Mouse (Mus musculus) embryonic facial prominence, embryonic 11.5 days (tissue): Measurements from ENCODE around the gene Snx29. TPM values are rescaled to one million over a fixed set of nuclear protein-coding genes. Genes with fewer than 3 reads are reported as not detected.

Experiments
- ATAC-seq: fragments of 200-750 bp; cut with Nextera tagmentation; replicated peaks from 2 replicates; pipeline ENCODE4 v1.8.0; 2017; ENCODE audit warnings: low read depth; ENCODE audit not compliant: insufficient number of reproducible peaks, low FRiP score, low TSS enrichment
- DNase-seq: peaks from one replicate; pipeline ENCODE4 v3.0.0-alpha.2; 2015; ENCODE audit warnings: low spot score
- H3K27ac ChIP-seq: fragments of 300-500 bp; sonication (generic); replicated peaks from 2 replicates; pipeline ENCODE4 v1.5.1; 2014; ENCODE audit warnings: mild to moderate bottlenecking, low read depth, low read length, control low read depth
- H3K27me3 ChIP-seq: fragments of 300-500 bp; sonication (generic); 2 replicates; pipeline ENCODE4 v1.6.1; 2014; ENCODE audit warnings: mild to moderate bottlenecking, low read length, moderate library complexity, mixed read lengths; ENCODE audit not compliant: control insufficient read depth, insufficient read depth
- H3K36me3 ChIP-seq: fragments of 300-500 bp; sonication (generic); replicated peaks from 2 replicates; pipeline ENCODE4 v1.6.1; 2014; ENCODE audit warnings: low read depth, mild to moderate bottlenecking, low read length, moderate library complexity, mixed read lengths; ENCODE audit not compliant: control insufficient read depth, insufficient read depth
- H3K4me1 ChIP-seq: fragments of 300-500 bp; sonication (generic); 2 replicates; pipeline ENCODE4 v1.6.1; 2014; ENCODE audit warnings: low read length, mixed read lengths; ENCODE audit not compliant: control insufficient read depth, insufficient read depth
- H3K4me2 ChIP-seq: fragments of 300-500 bp; sonication (generic); 2 replicates; pipeline ENCODE4 v1.6.1; 2014; ENCODE audit warnings: low read depth, mild to moderate bottlenecking, control low read depth, low read length, moderate library complexity
- H3K4me3 ChIP-seq: fragments of 300-500 bp; sonication (generic); 2 replicates; pipeline ENCODE4 v1.5.1; 2014; ENCODE audit warnings: low read depth, low read length, control low read depth
- H3K9ac ChIP-seq: fragments of 300-500 bp; sonication (generic); replicated peaks from 2 replicates; pipeline ENCODE4 v1.6.1; 2014; ENCODE audit warnings: mild to moderate bottlenecking, control low read depth, low read length
- H3K9me3 ChIP-seq: fragments of 300-500 bp; sonication (generic); replicated peaks from 2 replicates; pipeline ENCODE4 v1.6.1; 2016; ENCODE audit warnings: mild to moderate bottlenecking, low read length, inconsistent platforms, mixed read lengths; ENCODE audit not compliant: control insufficient read depth
- WGBS: fragments of 180-500 bp; shearing (Covaris S2); extraction: QIAGEN DNeasy Blood & Tissue Kit; methylation state at CpG from one replicate; pipeline ENCODE4 v1.1.7; 2014; 5-methylcytosine and 5-hydroxymethylcytosine counted together
- polyA plus RNA-seq: library from polyadenylated mRNA; unstranded; fragments of >200 nt; fragmentation: Nextera tagmentation; extraction: Ambion mirVana; gene quantifications from 2 replicates; pipeline ENCODE4 v1.2.1, GENCODE M21; 2014

Snx29 gene
- polyA plus RNA-seq, 1 experiment from 2014 or later, result 7.0 TPM

DNA sequence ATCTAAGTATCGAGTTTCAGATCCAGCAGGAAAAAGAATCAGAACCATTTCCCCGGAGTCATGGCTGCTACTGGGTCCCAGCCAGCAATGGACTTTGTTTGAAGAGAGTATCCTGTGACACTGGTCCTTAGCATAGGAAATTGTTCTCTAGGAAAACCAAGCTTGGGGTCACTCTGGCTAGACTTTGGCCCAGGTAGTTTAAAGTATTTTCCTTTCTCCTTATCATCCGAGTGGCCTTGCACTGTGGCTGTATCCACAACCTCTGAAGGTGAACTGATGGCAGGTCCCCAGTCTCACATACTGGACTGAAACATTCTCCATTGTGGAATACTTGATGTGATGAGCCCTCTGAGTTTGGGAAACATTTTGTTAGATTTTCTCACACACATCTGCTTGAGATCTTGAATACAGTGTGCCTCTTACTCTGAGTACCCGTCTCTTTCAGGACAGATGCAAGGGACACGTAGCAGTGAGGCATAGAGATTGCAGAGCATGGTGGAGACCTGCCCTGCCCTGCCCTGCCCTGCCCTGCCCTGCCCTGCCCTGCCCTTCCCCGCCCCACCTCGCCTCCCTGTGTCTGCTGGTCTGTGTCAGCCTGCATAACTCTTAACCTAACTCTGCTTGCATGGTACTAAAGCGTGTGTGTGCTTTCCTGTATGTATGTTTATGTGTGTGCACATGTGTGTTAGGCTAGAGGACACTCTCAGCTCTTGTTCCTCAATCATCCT lies 104.3 kb downstream of the Snx29 start:
- no peak for DNase-seq
- no peak for ATAC-seq
- no peaks in the 10 kb centered on the region; the same call in 1 of the 2 replicates for H3K36me3 ChIP-seq
- H3K4me3 ChIP-seq, result no peak overlapping the region
- H3K9ac ChIP-seq, result no peak overlapping the region
- H3K27me3 ChIP-seq, result no peaks in the 10 kb centered on the region
- H3K4me1 ChIP-seq, result no peaks in the 10 kb centered on the region
- WGBS, result 78% methylated on average over 8 of the region's 8 CpGs
- no peaks in the 10 kb centered on the region for H3K9me3 ChIP-seq
- H3K4me2 ChIP-seq, result no peak overlapping the region
- H3K27ac ChIP-seq, result no peak overlapping the region

DNA sequence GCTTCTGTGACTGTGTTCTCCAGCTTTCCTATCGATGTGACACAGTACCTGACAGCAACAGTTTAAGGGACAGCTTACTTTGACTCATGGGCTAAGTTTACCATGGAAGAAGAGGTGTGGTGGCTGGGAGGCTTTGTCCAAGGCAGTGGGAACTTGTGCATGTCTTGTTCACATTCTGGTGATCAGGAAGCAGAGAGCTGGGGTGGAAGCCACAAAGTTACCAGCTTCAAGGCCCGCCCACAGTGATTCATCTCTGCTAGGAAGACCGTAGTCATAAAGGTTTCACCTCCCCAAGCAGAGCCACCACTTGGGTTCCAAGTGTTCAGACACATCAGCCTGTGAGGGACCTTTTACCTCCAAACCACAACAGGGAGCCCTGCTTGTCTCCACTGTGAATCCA lies 107.1 kb downstream of the Snx29 start:
- H3K4me3 ChIP-seq, result no peak overlapping the region
- H3K9me3 ChIP-seq, result no peaks in the 10 kb centered on the region
- no peak overlapping the region for H3K9ac ChIP-seq
- no peak for DNase-seq
- H3K36me3 ChIP-seq, result no peaks in the 10 kb centered on the region
- no peaks in the 10 kb centered on the region for H3K27me3 ChIP-seq
- H3K4me1 ChIP-seq, result no peaks in the 10 kb centered on the region
- no peak for ATAC-seq
- 82% methylated on average over 3 of the region's 3 CpGs for WGBS
- H3K4me2 ChIP-seq, result no peak overlapping the region
- H3K27ac ChIP-seq, result no peak overlapping the region

DNA sequence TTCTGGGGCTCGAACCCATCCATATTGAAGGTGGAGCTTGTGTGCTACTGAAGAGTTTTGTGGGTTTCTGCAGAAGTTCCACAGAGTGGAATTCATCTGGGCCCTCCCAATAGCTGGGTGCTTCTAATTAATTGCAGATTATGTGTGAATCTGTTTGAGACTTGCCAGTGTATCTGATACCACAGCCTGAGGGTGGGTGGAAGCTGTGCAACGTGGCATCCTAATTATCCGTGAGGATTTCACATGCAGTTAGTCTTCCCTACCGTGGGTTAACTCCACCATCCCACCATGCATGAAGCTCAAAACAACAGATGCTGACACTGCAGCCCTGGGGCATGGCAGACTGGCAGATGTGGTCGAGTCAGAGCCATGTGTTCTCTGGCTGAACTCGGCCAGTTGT lies 107.8 kb downstream of the Snx29 start:
- ATAC-seq (no peak), DNase-seq (no peak)
- no peaks in the 10 kb centered on the region for H3K4me1 ChIP-seq
- no peaks in the 10 kb centered on the region for H3K9me3 ChIP-seq
- H3K27me3 ChIP-seq, result no peaks in the 10 kb centered on the region
- no peaks in the 10 kb centered on the region for H3K36me3 ChIP-seq
- WGBS, result 77% methylated on average over 6 of the region's 6 CpGs
- no peak overlapping the region for H3K4me2 ChIP-seq
- no peak overlapping the region for H3K9ac ChIP-seq
- no peak overlapping the region for H3K27ac ChIP-seq
- H3K4me3 ChIP-seq, result no peak overlapping the region

DNA sequence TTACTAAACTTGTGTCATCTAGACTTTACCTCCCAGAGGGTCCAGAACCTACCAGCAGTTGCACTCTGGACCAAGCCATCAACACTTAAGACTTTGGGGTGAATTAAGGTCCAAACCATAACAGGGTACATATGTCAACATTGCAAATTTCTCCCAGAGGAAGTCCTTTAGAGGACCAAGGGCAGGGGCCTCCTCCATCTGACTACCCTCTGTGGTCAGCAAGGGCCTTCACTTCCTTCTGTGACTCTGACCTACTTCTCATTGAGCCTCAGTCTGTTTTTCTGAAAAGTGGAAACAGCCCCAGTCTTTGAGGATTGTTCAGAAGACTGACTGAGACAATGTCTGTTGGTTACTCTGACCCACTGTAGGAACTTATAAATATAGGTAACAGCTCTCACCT lies 111.1 kb downstream of the Snx29 start:
- Histone ChIP-seq H3K9ac (no peak overlapping the region), H3K4me1 (no peaks in the 10 kb centered on the region), H3K4me3 (no peak overlapping the region), H3K9me3 (no peaks in the 10 kb centered on the region), H3K4me2 (no peak overlapping the region), H3K36me3 (no peaks in the 10 kb centered on the region), H3K27ac (no peak overlapping the region), H3K27me3 (no peaks in the 10 kb centered on the region)
- ATAC-seq (no peak), DNase-seq (no peak)

DNA sequence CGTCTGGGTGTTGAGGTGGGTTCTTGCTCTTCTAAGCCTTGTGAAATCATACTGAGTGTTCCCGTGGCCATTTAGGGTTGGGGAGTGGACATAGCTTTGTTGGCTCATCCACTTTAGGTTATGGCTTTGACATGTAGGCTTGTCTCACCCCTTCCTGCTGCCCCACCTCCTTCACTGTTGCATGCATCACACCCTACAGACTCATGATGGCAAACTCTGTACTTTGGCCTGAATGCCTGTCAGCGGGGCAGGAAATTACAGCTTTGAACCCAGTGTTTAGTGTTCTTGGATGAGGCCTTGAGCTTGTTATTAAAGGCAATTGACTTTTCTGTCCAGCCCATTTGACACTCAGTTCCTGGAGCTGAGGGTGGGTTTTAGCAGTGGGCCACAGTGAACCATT lies 114.9 kb downstream of the Snx29 start:
- Histone ChIP-seq H3K27me3 (no peaks in the 10 kb centered on the region), H3K36me3 (no peaks in the 10 kb centered on the region), H3K27ac (no peak overlapping the region), H3K4me1 (no peaks in the 10 kb centered on the region), H3K4me3 (no peak overlapping the region), H3K9me3 (no peaks in the 10 kb centered on the region), H3K4me2 (no peak overlapping the region), H3K9ac (no peak overlapping the region)
- 84% methylated on average over 3 of the region's 3 CpGs for WGBS
- ATAC-seq, result no peak
- DNase-seq, result no peak

DNA sequence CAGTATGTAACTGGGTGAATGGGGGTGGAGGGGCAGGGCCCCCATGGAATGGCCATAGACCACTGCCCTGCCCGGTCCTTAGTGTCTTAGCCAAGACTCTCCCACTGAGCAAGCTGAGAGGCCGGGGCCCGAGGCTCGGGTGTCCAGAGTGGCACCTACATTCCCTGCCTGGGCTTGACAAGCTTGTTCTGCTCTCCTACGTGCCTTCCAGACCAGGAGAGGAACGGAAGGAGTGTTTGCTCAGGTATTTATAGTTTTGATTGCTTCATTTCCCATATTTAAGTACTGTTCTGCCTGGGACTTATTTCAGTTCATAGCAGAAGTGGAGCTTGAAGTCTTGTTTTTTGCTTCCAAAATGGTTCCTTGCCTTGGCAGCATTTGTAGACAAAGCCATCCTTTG lies 116.7 kb downstream of the Snx29 start:
- H3K27me3 ChIP-seq, result no peaks in the 10 kb centered on the region
- no peaks in the 10 kb centered on the region for H3K4me1 ChIP-seq
- no peaks in the 10 kb centered on the region for H3K9me3 ChIP-seq
- no peak overlapping the region for H3K27ac ChIP-seq
- ATAC-seq, result no peak
- no peak overlapping the region for H3K4me3 ChIP-seq
- no peak overlapping the region for H3K9ac ChIP-seq
- H3K36me3 ChIP-seq, result no peaks in the 10 kb centered on the region
- H3K4me2 ChIP-seq, result no peak overlapping the region
- no peak for DNase-seq
- 77% methylated on average over 6 of the region's 6 CpGs for WGBS

DNA sequence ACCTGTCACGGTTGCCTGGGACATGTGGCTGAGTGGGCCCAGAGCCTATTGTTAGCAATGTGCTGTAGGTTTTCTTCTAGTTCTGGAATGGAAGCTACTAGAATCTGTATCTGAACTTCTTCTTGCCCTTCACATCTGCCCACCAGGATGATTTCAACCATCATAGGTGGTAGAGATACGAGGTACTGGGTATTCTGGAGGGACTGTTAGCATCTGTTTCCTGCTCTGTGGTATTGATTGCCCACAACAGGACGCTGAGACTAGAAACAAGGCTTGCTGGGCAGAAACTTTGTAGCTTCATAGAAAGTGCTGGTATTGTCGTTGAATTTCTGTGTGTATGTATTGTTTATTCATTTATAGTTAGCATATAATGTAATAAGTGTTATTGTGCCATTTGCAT lies 118.9 kb downstream of the Snx29 start:
- no peaks in the 10 kb centered on the region for H3K9me3 ChIP-seq
- WGBS, result 73% methylated on average over 4 of the region's 4 CpGs
- ATAC-seq, result no peak

DNA sequence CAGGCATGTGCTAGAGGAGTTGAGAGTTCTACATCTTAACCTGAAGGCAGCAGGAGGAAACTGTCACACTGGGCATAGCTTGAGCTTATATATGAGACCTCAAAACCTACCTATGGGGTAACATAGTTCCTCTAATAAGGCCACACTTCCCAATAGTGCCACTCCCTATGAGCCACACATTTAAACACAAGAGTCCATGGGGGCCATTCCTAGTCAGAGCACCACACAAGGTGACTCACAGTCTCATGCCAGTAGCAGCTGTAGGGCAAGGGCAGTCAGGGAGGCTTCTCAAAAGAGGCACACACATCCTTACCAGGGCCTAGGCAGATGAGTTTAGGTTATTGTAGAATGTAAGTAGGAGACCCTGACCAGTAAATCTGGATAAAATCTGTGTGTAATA lies 119.8 kb downstream of the Snx29 start:
- DNase-seq (no peak), ATAC-seq (no peak)
- Histone ChIP-seq H3K4me2 (no peak overlapping the region), H3K9me3 (no peaks in the 10 kb centered on the region), H3K36me3 (no peaks in the 10 kb centered on the region), H3K9ac (no peak overlapping the region), H3K4me1 (no peaks in the 10 kb centered on the region), H3K27ac (no peak overlapping the region), H3K27me3 (no peaks in the 10 kb centered on the region), H3K4me3 (no peak overlapping the region)

More for the DNA sequence above, 118.9 kb downstream of the Snx29 start:
- Histone ChIP-seq H3K36me3 (no peaks in the 10 kb centered on the region), H3K27ac (no peak overlapping the region), H3K4me1 (no peaks in the 10 kb centered on the region), H3K9ac (no peak overlapping the region), H3K27me3 (no peaks in the 10 kb centered on the region), H3K4me2 (no peak overlapping the region), H3K4me3 (no peak overlapping the region)
- no peak for DNase-seq
